Mouse (Mus musculus) forelimb bud, embryonic 11.5 days (tissue): ENCODE measurements around the gene Olfr1352.
"Not testable (repeated sequence)": the region's sequence is repeated elsewhere in the genome, so short reads cannot be mapped to it uniquely, and the experiment has no call there.

Experiments
- DNase-seq: peaks from one replicate; pipeline ENCODE4 v3.0.0-alpha.2; 2012; ENCODE audit warnings: low read depth, low spot score

Gene Olfr1352

GRCm38 (mm10) chr10:78980750-78981149, at the start of gene Olfr1352:
Gene Olfr1352 (plus strand): TSS chr10:78981050.
- DNase-seq, result no peak

GRCm38 (mm10) chr10:78950336-78950735, 30.5 kb upstream of the Olfr1352 start, which contains the start of gene Olfr8:
Gene Olfr8 (plus strand): TSS chr10:78950636.
- not testable (repeated sequence) for DNase-seq

GRCm38 (mm10) chr10:78963009-78963408, 17.8 kb upstream of the Olfr1352 start, which contains the start of gene Olfr1353:
Gene Olfr1353 (plus strand): TSS chr10:78963309.
- DNase-seq, result not testable (repeated sequence)

GRCm38 (mm10) chr10:79012172-79012571, 31.3 kb downstream of the Olfr1352 start, which contains the start of gene Olfr1351:
Gene Olfr1351 (plus strand): TSS chr10:79012472.
- DNase-seq, result no peak

GRCm38 (mm10) chr10:79028441-79028840, 47.6 kb downstream of the Olfr1352 start, which contains the start of gene Olfr57:
Gene Olfr57 (plus strand): TSS chr10:79028741.
- DNase-seq, result no peak
